Mouse (Mus musculus) MEL (cell line): ENCODE results near the gene Bag6. TPM values are rescaled to one million over a fixed set of nuclear protein-coding genes. Genes with fewer than 3 reads are reported as not detected.

Experiments used
- DNase-seq: peaks from one replicate; pipeline ENCODE4 v3.0.0; 2011; ENCODE audit warnings: low read depth, low spot score
- H3K27ac ChIP-seq: 2 replicates; pipeline ENCODE4 v1.5.1; 2012; ENCODE audit warnings: low read depth, mild to moderate bottlenecking, control low read depth, low read length, moderate library complexity; ENCODE audit not compliant: control insufficient read depth
- H3K27me3 ChIP-seq, 2 experiments: fragments of 150-350 bp in 1 of 2; sonication (generic) in 1 of 2; 2 replicates each; pipeline ENCODE4 v1.6.1; 2012; ENCODE audit warnings: low read length in 2 of 2, mild to moderate bottlenecking in 2 of 2, improper control_type of control experiment in 1 of 2, moderate library complexity in 1 of 2; ENCODE audit not compliant: insufficient read depth in 2 of 2, control insufficient read depth in 1 of 2
- H3K36me3 ChIP-seq, 2 experiments: 2 replicates each; pipeline ENCODE4 v1.6.1; 2012 to 2014; ENCODE audit warnings: low read length in 2 of 2, improper control_type of control experiment in 1 of 2, inconsistent platforms in 1 of 2, mild to moderate bottlenecking in 1 of 2; ENCODE audit not compliant: insufficient read depth in 2 of 2, control insufficient read depth in 1 of 2
- H3K4me1 ChIP-seq, 2 experiments: fragments of 150-350 bp in 1 of 2; sonication (generic) in 1 of 2; 2 replicates each; pipeline ENCODE4 v1.6.1; 2012; ENCODE audit warnings: low read length in 2 of 2, improper control_type of control experiment in 1 of 2, mild to moderate bottlenecking in 1 of 2; ENCODE audit not compliant: insufficient read depth in 2 of 2, control insufficient read depth in 1 of 2
- H3K4me3 ChIP-seq, 2 experiments: fragments of 150-350 bp in 1 of 2; sonication (generic) in 1 of 2; 2 replicates each; pipeline ENCODE4 v1.5.1; 2012; ENCODE audit warnings: low read depth in 2 of 2, low read length in 2 of 2, mild to moderate bottlenecking in 2 of 2, moderate library complexity in 2 of 2, control low read depth in 1 of 2, improper control_type of control experiment in 1 of 2; ENCODE audit not compliant: control insufficient read depth in 1 of 2, insufficient read depth in 1 of 2
- H3K79me2 ChIP-seq: 2 replicates; pipeline ENCODE4 v1.6.1; 2012; ENCODE audit warnings: mild to moderate bottlenecking, low read length, moderate library complexity; ENCODE audit not compliant: control insufficient read depth, poor library complexity, insufficient read depth
- H3K9ac ChIP-seq: 2 replicates; pipeline ENCODE4 v1.6.1; 2012; ENCODE audit warnings: low read depth, mild to moderate bottlenecking, control low read depth, low read length, moderate library complexity; ENCODE audit not compliant: control insufficient read depth, poor library complexity, severe bottlenecking
- H3K9me3 ChIP-seq: fragments of 150-350 bp; sonication (generic); replicated peaks from 2 replicates; pipeline ENCODE4 v1.6.1; 2012; ENCODE audit warnings: mild to moderate bottlenecking, low read length, improper control_type of control experiment, moderate library complexity; ENCODE audit not compliant: insufficient read depth
- BHLHE40 ChIP-seq: IDR thresholded peaks from 2 replicates; pipeline ENCODE4 v1.6.1; 2012; ENCODE audit warnings: low read depth, mild to moderate bottlenecking, inconsistent platforms, low read length, improper control_type of control experiment, borderline replicate concordance
- CHD2 ChIP-seq: IDR thresholded peaks from 2 replicates; pipeline ENCODE4 v1.6.1; 2011; ENCODE audit warnings: low read length, improper control_type of control experiment
- CTCF ChIP-seq, 3 experiments: IDR thresholded peaks in 2 of 3; conservative IDR thresholded peaks in 1 of 3; 2 replicates each; pipeline ENCODE4 v1.5.1; 2011 to 2012; ENCODE audit warnings: low read length in 3 of 3, low read depth in 2 of 3, mild to moderate bottlenecking in 2 of 3, improper control_type of control experiment in 1 of 3, inconsistent platforms in 1 of 3, mixed read lengths in 1 of 3, moderate library complexity in 1 of 3; ENCODE audit not compliant: control insufficient read depth in 1 of 3, insufficient read depth in 1 of 3, poor library complexity in 1 of 3, severe bottlenecking in 1 of 3
- E2F4 ChIP-seq: IDR thresholded peaks from 2 replicates; pipeline ENCODE4 v1.6.1; 2011; ENCODE audit warnings: low read depth, low read length, improper control_type of control experiment, borderline replicate concordance
- ELF1 ChIP-seq: IDR thresholded peaks from 2 replicates; pipeline ENCODE4 v1.6.1; 2014; ENCODE audit warnings: low read depth, mild to moderate bottlenecking, inconsistent platforms, low read length, improper control_type of control experiment, moderate library complexity
- GABPA ChIP-seq: IDR thresholded peaks from 2 replicates; pipeline ENCODE4 v1.6.1; 2012; ENCODE audit warnings: low read depth, mild to moderate bottlenecking, inconsistent platforms, low read length, improper control_type of control experiment, moderate library complexity
- JUND ChIP-seq: IDR thresholded peaks from 2 replicates; pipeline ENCODE4 v1.6.1; 2011; ENCODE audit warnings: low read depth, mild to moderate bottlenecking, improper control_type of control experiment, low read length
- MAX ChIP-seq: IDR thresholded peaks from 2 replicates; pipeline ENCODE4 v1.6.1; 2011; ENCODE audit warnings: low read length, improper control_type of control experiment
- MAZ ChIP-seq: IDR thresholded peaks from 2 replicates; pipeline ENCODE4 v1.6.1; 2012; ENCODE audit warnings: low read depth, mild to moderate bottlenecking, inconsistent platforms, low read length, improper control_type of control experiment
- POLR2AphosphoS2 ChIP-seq: IDR thresholded peaks from 2 replicates; pipeline ENCODE4 v1.6.1; 2011; ENCODE audit warnings: low read length, improper control_type of control experiment
- RAD21 ChIP-seq: IDR thresholded peaks from 2 replicates; pipeline ENCODE4 v1.6.1; 2011; ENCODE audit warnings: mild to moderate bottlenecking, low read depth, low read length, improper control_type of control experiment
- SIN3A ChIP-seq: IDR thresholded peaks from 2 replicates; pipeline ENCODE4 v1.6.1; 2012; ENCODE audit warnings: low read length, improper control_type of control experiment, inconsistent platforms
- SMC3 ChIP-seq: IDR thresholded peaks from 2 replicates; pipeline ENCODE4 v1.6.1; 2011; ENCODE audit warnings: low read depth, low read length, improper control_type of control experiment
- TCF12 ChIP-seq: IDR thresholded peaks from 2 replicates; pipeline ENCODE4 v1.6.1; 2014; ENCODE audit warnings: low read depth, mild to moderate bottlenecking, inconsistent platforms, low read length, improper control_type of control experiment, moderate library complexity
- UBTF ChIP-seq: IDR thresholded peaks from 2 replicates; pipeline ENCODE4 v1.6.1; 2012; ENCODE audit warnings: low read depth, mild to moderate bottlenecking, inconsistent platforms, low read length, improper control_type of control experiment, moderate library complexity, borderline replicate concordance; ENCODE audit not compliant: insufficient read depth
- ZC3H11A ChIP-seq: IDR thresholded peaks from 2 replicates; pipeline ENCODE4 v1.6.1; 2012; ENCODE audit warnings: low read depth, mild to moderate bottlenecking, inconsistent platforms, low read length, improper control_type of control experiment
- ZMIZ1 ChIP-seq: IDR thresholded peaks from 2 replicates; pipeline ENCODE4 v1.6.1; 2012; ENCODE audit warnings: low read depth, mild to moderate bottlenecking, inconsistent platforms, low read length, improper control_type of control experiment, moderate library complexity
- polyA plus RNA-seq, 2 experiments: library from polyadenylated mRNA; stranded (reverse) in 1 of 2; unstranded in 1 of 2; fragments of >175 nt in 1 of 2; fragments of >200 nt in 1 of 2; gene quantifications; 2 replicates each; pipeline versions ENCODE4 v1.2.1 to v1.2.4; 2012; ENCODE audit warnings: low replicate concordance in 2 of 2, low read depth in 1 of 2; ENCODE audit not compliant: insufficient read length in 2 of 2, insufficient read depth in 1 of 2, missing spikeins in 1 of 2
- total RNA-seq: library from RNA; depleted of rRNA; stranded (reverse); fragments of 300-350 nt; gene quantifications from 2 replicates; pipeline ENCODE4 v1.2.3, GENCODE M21; 2012

Gene Bag6
- total and polyA plus RNA-seq, 3 experiments, result 102 to 283 TPM; not detected in 1

- H3K79me2 ChIP-seq, result peaks cover 66% of the 10 kb centered on the region
- no peak overlapping the region for H3K9ac ChIP-seq
- H3K9me3 ChIP-seq, result no peaks in the 10 kb centered on the region
- DNase-seq, result no peak
- no peak overlapping the region for H3K4me3 ChIP-seq
- H3K36me3 ChIP-seq, result peaks cover 21 to 38% of the 10 kb centered on the region in 2 experiments
- H3K27ac ChIP-seq, result no peak overlapping the region
- peaks cover 3 to 13% of the 10 kb centered on the region in 2 experiments; a peak in 3 of 4 replicates for H3K4me1 ChIP-seq
- TF ChIP-seq UBTF (no peak), CHD2 (no peak), GABPA (no peak), RAD21 (no peak), ZMIZ1 (no peak), ZC3H11A (no peak), MAZ (no peak), SMC3 (no peak), SIN3A (no peak), CTCF (IDR thresholded peaks at IDR 0.05 in 2 of 3, conservative IDR thresholded peaks at IDR 0.05 in 1 of 3; ENCODE audit: control insufficient read depth in 1 of 3, insufficient read depth in 1 of 3, low read depth in 2 of 3, low read length in 3 of 3, poor library complexity in 1 of 3, severe bottlenecking in 1 of 3) (no peak), E2F4 (no peak), BHLHE40 (no peak), ELF1 (no peak)
- no peaks in the 10 kb centered on the region for H3K27me3 ChIP-seq
Observed at GRCm38 (mm10) chr17:35162121-35162520, 27.1 kb downstream of the Bag6 start.

- Histone ChIP-seq H3K36me3 (peaks cover 21 to 35% of the 10 kb centered on the region in 2 experiments), H3K27ac (no peak overlapping the region), H3K79me2 (peaks cover 62% of the 10 kb centered on the region), H3K4me3 (peak overlapping the region; percentile 92 to 97), H3K4me1 (peaks cover 3 to 13% of the 10 kb centered on the region in 2 experiments; a peak in 3 of 4 replicates), H3K27me3 (no peaks in the 10 kb centered on the region), H3K9ac (peak overlapping the region; percentile 81), H3K9me3 (no peaks in the 10 kb centered on the region)
- TF ChIP-seq ZMIZ1 (no peak), TCF12 (no peak), POLR2AphosphoS2 (no peak), GABPA (no peak), MAX (no peak), JUND (no peak)
- DNase-seq, result no peak
Observed at GRCm38 (mm10) chr17:35162730-35163129, 27.8 kb downstream of the Bag6 start.
